Mouse (Mus musculus): ENCODE measurements at regions not wholly inside any gene's neighbourhood (a gene's known extent, or its start where the extent isn't known, plus 50 kb on each side); places are given as distances from the start of the nearest gene placed in this dataset.
A peak's percentile ranks its signal among the peaks of the same experiment; 100 is the strongest.

DNA sequence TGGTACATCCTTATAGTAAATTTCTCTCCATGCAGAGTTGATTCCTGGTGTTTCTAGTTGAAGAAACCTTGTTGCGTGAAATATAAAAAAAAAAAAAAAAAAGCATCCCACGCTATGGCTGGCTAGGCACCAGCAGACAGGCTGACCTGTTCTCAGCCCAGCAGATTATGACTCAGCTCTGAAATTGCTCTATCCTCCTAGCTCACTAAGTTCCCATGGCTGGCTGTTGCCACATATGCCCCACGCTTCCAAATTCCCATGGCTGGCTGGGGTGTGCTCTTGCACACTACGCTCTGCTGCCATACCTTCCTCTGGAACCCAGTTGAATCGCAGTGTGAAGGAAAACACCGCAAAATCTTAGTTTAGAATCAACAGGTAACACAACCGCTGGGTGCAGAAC lies 270.1 kb downstream of the Mid1ip1 start:
- DNase-seq (ENCODE audit: low read depth) = no peak

DNA sequence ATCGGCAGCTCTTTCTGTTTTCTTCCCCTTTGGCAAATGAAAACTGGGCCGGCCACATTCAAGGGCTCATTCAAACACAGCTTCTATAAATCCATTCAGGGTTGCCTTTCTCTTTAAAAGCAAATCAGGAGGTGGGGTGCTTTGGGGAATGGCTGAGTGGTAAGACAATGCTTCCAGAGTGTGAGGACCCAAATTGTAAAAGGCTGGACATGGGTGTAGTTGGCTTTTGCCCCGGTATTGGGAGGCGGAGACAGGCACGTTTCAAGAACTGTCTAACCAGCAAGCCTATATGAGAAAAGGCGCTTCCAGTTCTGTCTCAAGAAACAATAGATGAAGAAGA lies 277.0 kb downstream of the Mid1ip1 start:
- no peak for DNase-seq (ENCODE audit: low read depth)

DNA sequence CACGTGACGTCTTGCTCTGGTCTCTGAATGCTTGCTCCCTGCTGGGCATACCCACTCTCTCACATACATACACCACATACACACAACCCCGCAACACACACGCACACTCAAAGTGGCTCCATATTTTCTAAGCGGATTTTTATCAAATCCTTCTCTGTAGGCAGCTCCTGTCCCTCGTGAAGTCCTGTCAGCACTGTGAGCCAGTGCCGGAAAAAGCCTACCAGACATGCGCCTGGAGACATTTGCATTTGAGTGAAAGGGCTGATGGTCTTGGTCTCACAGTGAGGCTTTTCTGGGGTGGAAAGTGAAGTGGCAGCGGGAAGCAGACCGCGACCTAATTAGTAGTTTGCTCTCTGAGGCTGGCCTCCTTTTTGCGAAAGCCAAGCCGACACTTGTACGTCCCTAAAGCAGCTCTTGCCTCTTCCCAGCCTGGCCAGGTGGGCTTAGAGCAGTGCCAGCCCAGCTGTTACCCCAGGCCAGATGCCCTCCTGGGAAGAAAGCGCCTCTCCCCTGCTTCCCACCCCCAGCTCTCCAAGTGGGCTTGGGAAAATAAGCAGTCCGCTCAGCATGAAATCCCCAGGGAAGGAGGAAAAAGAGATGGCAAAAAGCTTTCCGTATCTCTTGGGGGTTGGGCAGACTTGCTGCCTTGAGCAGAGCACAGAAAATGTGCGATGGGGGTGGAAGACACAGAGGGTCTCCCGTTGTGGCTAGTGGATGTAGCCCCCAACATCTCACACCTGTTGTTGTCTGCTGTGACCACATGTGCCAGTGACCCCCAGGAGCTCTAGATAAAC lies 277.6 kb downstream of the Mid1ip1 start:
- no peak for DNase-seq (ENCODE audit: low read depth)

DNA sequence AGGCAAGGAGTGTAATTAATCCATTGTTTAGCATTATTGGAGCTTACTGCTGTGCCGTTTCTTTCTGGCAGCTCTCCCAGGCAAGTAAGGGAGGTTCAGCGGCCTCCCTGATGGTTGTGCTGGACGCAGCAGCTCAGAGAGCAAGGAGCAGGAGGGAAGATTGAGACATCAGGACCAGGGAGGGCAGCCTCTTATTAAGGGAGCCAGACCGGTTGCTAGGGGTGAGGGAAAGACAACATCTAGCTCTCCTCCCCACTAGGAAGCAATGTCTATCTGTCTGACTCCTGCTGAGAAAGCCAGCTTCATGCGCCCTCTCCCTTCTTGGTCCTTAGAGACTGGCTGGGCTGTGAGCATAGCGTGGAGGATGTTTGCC lies 278.2 kb downstream of the Mid1ip1 start:
- no peak for DNase-seq (ENCODE audit: low read depth)

DNA sequence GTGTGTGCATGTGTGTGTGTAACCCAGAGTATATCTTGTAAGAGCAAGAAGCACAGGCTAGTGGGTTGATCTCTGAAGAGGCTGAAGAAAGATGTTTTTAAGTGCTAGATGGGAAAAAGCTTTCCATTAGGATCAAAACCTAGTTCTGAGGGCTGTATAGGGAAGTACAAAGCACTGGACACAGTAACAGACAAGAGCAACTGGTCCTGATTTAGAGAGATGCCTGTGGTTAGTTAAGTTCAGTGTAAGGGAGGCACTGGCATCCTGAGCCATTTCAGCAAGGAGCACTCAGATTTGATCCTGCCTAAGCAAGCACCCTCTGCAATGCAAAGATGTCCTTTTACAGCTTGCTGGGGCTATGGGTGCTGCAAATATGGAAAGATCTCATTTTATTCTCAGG lies 280.1 kb downstream of the Mid1ip1 start:
- DNase-seq (ENCODE audit: low read depth) = no peak

DNA sequence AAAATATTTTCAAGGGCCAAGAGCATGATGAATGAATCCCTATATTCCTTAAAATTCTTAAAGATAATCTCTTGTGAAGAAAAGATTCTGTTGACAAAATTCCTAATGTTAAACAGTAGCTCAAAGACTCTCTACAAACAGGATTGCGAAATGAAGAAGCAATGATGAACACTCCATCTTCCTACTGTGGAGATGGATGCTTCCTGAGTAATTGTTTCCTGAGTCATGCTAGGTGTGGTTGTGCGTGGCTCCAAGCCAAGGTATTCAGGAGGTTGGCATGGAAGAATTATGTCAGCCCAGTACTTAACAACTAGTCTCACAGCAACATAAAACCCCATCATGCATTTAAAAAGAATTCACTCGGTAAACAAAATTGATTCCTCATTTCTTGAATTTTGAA lies 286.4 kb downstream of the Mid1ip1 start:
- DNase-seq (ENCODE audit: low read depth) = no peak

DNA sequence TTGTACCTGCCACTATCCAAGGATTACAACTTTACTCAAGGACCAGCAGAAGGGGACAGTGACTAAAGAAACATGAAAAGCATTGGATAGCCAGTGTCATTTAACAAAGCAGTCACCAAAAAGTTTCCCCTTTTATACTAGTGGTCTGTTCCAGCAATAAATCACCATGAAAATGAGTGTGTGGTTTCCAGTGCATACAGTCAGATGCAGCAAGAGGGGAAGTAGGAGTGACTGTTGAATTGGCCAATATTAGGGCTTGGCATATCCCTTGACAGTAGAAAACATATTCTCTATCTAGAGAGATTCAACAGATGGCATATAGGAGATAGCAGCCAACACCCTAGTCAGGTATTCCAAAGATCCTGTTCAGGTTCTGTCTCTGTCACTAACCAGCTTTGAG lies 259.8 kb upstream of the H2al1a start:
- no peak for DNase-seq (ENCODE audit: low read depth)

DNA sequence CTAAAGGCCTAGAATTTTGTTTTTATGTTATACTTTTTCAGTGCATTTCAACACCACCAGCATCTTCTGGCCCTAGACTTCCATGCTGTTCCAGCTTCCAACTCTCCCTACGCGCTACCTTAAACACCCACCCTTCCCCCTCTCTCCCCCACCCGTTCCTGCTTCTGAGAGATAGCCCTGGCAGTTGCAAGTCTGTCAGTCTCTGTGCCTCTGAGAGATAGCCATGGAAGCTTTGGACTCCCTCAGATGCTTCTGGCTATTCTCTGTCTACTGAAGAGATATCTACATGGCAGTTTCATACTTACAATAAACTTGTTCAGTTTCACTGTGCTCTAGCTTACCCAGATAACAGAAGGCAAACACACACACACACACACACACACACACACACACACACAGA lies 252.3 kb upstream of the H2al1a start:
- DNase-seq (ENCODE audit: low read depth) = no peak

DNA sequence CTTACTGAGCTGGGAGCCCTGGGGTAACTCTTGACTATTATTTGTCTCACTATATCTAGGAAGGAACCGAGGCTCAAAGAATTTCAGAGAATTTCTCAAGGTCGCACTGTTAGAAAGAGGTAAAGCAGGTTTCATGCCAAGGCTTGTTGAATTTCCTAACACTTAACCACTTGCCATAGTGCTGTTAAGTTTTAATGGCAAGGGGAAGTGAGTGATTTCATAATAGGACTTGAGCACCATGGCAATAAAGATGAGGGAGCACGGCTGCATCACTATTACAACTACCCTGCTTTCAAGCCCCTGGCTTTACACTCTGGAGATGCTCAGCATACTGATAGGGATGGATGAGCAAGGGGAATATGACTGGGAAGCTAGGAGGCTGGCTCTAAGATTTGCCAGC lies 216.9 kb upstream of the H2al1a start:
- no peak for DNase-seq (ENCODE audit: low read depth)

DNA sequence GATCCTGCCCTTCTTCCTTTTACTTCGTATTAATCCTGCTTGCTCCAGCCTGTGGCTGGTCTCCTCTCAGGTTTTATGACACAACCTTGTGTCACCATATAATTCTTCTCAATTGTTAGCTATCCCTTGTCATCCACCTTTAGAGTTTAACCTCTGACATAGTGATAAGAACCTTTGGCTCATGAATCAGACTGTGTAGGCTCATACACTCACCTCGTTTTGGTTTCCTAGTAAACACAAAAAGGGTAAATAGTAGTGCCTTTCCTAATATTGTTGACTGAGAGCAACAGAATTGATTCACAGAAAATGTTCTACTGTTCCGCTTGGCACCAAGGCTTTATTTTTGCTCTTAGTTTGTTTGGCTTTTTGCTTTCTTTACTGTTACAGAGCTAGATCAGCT lies 216.2 kb upstream of the H2al1a start:
- DNase-seq (ENCODE audit: low read depth) = no peak

DNA sequence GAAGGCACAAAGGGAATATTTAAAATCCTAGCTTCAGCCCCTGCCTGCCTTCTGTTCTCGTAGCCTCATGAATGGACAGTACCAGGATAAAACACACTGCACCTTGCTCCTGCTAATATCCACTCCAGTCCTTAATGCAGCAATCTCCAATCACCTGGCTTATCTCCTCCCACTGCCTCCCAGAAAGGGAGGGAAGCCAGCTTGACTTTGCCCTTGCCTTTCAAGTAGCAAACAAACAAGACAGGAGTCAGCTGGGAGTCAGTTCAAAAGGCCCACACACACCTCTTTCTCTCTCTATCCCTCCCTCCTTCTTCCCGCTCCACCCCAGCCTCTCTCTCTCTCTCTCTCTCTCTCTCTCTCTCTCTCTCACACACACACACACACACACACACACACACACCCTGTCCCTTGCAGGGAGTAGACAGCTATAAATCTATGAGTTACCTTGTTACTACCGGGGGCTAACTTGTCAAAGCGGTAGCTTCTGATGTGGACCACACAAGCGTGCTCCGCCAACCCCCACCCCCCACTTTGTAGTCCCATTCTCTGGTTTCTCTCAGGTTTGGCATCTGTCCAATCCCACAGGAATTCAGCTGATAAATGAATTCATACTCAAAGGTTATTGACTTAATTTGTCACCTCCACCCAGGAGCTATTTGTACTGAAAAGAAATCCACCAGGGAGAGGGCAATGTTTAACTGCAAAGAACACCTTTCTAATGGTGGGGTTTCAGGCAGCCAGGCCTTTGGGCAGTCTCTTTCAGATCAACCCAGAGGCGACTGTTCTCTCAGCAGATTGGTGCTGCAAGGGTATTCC lies 212.6 kb upstream of the H2al1a start:
- DNase-seq (ENCODE audit: low read depth) = no peak

DNA sequence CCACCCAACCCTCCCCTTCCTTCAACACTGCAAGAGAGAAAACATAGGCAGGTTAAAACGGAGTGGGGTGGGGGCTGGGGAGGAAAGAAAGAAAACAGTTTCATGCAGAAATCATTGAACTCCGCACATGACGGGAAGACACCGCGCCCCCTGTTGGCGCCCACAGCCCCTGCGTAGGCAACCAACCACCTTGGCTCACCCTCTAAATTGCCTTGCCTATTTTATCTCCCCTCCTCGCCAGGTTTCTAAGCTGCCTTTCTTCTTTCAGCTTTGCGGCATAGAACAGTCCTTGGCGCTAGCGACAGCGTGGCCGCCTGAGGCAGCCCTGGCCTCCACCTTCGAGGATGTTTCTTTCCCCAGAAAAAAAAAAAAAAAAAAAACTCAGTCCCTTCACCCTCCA lies 211.1 kb upstream of the H2al1a start:
- DNase-seq (ENCODE audit: low read depth) = peak; percentile 2

DNA sequence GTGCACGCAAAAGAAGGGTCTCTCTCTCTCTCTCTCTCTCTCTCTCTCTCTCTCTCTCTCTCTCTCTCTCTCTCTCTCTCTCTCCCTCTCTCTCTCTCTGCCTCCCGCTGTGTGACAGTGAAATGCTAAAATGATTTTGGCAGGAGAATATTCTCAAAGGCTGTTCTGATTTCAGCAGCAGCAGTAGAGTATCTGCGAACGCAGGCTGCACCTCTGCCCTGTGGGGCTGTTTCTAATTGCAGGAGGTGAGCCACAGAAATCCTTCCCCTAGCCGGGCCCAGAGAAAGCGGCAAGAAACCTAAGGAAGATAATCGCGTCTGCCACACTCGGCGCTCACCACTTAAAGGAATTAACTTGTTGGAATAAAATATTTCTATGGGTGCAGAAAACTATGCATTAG lies 210.6 kb upstream of the H2al1a start:
- DNase-seq (ENCODE audit: low read depth) = no peak

DNA sequence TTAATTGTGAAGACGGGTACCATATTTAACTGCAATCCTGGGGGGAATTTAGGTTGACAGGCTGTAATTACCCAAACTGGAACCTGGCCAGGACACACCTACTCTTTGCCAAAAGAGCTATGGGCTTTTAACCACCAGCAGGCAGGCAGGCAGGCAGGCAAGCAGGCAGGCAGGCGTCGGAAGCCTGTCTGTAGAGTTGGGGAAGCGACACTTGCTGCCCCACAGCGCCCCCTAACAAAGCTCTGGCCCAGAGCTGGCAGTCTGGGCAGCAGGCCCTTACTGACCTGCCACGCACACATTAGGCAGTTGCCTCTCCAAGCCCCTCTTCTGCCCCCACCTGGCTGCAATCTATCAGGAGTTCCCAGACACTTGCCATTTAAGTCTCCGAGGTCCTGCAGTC lies 208.6 kb upstream of the H2al1a start:
- DNase-seq (ENCODE audit: low read depth) = no peak

DNA sequence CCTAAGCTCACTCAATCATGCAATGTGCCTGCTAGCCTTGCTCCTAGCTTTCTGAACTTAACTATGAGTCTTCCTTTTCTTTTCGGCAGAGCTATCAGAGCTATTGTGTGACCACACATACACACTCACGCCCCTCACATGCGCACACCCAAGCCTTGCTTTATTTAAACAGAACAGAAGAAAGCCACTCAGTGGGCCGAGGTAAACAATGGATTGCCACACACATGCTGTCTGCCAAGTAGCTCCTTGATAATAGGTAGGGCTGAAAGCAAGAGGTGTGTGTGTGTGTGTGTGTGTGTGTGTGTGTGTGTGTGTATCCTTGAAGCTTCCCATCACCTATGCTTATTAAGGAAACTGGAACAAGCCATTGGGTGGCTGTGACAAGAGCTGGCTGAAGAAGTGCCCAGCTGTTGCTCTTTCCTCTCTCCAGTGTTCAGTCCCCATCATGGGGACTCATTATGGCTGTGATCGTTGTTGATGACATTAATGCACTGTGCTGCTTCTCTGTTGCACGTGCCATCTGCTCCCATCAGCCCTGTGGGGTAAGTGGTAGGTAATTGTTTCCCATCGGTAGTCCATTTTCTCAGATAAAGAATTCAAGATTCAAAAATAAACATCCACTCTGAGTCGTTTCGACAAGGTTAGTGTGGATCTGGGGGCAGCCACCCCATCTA lies 201.3 kb upstream of the H2al1a start:
- DNase-seq (ENCODE audit: low read depth) = no peak

DNA sequence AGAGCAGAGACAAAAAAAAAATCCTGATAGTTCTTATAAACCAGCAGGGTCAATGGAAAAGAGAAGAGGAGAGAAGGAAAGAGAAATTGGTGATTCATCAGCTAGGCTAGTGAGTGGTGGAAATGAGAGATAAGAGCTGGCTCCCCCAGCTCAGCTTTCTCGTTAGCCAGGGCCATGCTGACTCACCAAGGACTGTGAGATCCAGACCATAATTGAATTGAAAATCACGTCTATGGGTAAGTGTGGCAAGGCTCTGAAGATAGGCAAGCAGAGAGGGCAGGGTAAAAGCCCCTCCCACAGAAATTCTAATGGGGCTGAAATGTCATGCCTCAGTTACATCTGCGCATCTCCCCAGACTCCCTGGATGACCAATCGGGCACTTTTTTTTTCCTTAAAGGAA lies 200.7 kb upstream of the H2al1a start:
- no peak for DNase-seq (ENCODE audit: low read depth)

DNA sequence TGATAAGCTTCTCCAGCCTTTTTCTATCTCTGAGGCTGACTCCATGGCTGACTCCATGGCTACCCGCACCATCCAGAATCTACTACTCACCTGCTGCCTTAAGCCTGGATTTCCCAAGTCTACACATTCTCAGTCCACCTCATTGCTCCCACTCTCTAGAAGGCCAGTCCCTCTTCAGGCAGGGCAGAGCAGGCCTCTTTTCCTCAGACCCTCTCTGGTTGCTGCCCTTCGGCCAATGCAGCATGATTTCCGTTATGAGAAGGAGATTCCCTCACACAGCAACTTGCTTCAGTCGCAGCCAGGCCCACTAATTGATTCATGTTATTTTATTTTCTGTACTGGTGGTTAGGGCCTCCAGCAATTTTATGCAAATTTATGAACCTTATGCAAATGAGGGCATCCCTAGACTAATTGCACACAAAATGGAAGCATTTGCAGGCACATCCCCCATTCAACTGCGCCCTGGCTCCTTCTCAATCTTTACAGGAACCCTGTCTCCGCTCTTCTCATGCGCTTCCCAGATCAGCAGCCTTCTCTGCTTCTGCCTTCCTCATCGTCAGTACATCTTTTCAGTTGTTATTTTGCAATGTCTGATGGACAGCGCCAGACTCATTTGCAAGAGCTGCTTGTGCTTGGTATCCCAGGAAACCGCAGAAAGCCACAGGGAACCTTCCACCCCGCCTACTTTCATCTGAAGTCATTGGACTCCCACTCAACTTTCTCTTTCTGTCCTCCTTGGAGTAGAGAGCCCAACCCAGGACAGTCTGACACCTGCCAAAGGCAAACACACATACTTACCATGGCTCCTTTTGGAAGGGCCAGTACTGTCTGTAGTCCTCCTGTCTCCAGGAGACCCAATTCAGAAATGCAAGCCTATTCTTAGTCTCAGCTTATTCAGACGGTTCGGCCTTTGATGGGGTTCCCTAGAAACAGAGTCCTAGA lies 199.6 kb upstream of the H2al1a start:
- no peak for DNase-seq (ENCODE audit: low read depth)

DNA sequence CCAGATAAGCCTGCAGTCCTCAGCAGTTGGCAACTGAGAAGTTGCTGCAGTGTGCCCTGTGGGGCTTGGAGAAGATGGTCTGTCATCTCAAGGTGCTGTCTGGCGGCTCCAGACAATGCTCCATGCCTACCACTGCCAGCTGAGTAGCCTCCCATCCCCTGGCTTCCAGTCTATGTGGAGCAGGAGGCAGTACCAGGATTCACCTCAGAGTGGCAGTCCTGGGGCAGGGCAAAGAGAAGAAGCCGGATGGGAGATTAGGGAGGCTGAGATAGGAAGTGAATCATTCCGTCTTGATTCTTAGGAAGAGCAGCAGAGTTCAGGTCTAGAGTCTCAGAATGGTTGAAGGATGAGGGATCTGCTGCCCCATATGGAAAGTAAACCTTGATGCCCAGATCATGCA lies 198.1 kb upstream of the H2al1a start:
- DNase-seq (ENCODE audit: low read depth) = no peak

DNA sequence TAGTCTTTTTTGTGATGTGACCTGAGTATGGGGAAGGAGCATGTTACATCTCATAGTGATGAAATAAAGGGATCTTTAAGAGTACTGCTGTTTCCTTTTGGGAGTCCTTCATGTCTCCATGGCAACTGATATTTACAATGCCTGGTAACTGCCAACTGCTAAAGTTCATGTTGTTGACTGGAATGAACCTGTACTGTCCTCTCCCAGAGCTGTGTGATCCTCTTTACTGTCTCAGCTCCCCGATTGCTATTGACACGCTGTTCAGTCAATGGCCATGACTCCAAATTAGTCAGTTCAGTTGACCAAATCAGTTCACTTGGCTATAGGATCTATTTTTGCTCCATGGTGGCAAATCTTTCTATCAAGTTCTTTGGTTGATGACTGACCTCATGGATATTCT lies 167.8 kb upstream of the H2al1a start:
- no peak for DNase-seq (ENCODE audit: low read depth)

DNA sequence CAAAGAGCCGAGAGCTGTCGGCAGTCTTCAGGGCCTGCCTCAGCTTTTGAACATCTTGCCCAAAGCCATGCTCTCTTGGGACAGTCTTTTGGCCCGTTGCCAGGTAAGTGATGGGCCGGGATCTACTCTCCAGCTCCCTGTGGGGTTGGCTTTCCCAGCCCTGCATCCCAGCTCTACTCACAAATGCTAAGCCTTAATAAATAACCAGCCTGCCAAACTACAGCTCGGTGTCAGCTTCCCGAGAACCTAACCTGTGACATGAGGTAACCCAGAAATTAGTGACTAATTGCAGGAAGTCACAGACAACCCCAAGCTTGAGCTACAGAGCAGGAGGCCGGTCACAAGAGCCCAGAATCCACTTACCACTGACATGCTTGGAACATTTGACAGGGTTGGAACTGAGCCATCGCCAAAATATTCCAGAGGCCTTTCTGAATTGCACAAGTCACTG lies 159.1 kb upstream of the H2al1a start:
- no peak for DNase-seq (ENCODE audit: low read depth)

DNA sequence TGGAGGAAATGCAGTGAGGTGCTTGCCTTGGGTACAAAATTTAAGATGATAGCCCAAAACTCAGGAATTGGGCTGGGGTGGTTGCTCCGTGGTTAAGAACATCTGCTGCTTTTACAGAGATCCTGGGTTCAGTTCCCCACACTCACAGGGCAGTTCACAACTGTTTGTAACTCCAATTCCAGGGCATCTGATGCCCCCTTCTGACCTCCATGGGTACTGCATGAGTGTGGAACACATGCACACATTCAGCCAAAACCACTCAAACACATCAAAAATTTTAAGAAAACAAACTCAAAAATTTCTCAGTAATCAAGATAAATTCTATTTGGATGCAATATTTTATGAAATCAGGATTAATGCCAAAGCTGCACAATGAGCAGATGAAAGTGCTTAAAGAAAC lies 157.8 kb upstream of the H2al1a start:
- DNase-seq (ENCODE audit: low read depth) = peak; percentile 7

DNA sequence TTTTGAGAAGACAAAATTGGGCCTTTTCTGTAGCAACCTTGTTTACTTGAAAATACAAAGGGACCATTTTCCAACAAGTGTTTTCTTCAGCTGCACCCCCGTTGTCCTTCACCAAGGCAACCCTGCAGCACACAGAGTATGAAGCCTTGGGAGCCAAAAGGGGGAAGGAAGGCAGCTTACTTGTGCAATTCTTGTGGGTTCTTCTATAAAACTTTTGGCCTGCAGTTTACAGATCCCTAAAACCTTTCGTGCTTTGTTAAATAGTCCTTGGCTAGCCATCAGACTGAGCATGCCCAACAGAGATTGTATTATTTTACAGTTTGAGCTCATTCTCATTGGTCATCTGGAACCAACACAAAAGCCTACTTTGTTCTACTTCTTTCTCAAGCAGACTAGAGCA lies 140.6 kb upstream of the H2al1a start:
- DNase-seq (ENCODE audit: low read depth) = no peak
